17 mouse cellular contexts compared by ENCODE assay signal in the genomic region with DNA sequence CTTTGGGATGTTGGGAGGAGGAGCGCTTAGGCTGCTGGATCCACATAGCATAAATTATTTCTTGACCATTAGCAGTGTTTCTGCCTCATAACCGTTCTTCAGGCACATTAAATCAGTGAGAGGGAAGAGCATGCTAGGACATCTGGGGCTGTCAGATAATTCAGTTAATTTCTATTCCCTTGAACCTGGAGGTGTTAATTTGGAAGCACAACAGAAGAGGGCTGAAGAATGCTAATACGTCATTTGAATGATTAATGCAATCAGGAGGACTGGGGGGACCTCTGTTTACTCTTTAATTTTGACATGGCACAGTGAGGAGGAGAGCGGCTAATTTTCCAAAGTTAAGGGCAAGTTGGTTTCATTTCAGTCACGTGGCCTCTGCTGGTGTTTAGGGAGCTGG.
DNase-seq lines count a peak whose midpoint lies in the region; ATAC-seq lines count a peak whose summit lies in the region.
"Had no signal": no experiment of that assay in that cellular context is flagged by ENCODE, and none has a peak within 500 bp of the region (broad histone marks: within the 10 kb centered on the region; RNA-seq: fewer than 3 reads in every experiment).

No protein-coding gene starts in this region.

- H3K27me3 ChIP-seq in midbrain, embryonic 13.5 days = no peaks in the 10 kb centered on the region
- H3K27me3 ChIP-seq in midbrain, embryonic 10.5 days (ENCODE audit: low read depth, poor library complexity, severe bottlenecking) = peaks cover 41% of the 10 kb centered on the region
- peaks cover 48% of the 10 kb centered on the region for H3K27me3 ChIP-seq in forebrain, embryonic 10.5 days (ENCODE audit: poor library complexity, severe bottlenecking)
- H3K27me3 ChIP-seq in limb, embryonic 10.5 days (ENCODE audit: low read depth, poor library complexity, severe bottlenecking) = no peaks in the 10 kb centered on the region
- H3K27me3 ChIP-seq: heart, embryonic 13.5 days; liver, embryonic 12.5 days; neural tube, embryonic 12.5 days had no signal

- WGBS in midbrain, embryonic 13.5 days = 54% methylated on average over 5 of the region's 5 CpGs
- 58% methylated on average over 5 of the region's 5 CpGs for WGBS in midbrain, embryonic 10.5 days
- 60% methylated on average over 5 of the region's 5 CpGs for WGBS in forebrain, embryonic 10.5 days
- 45% methylated on average over 5 of the region's 5 CpGs for WGBS in limb, embryonic 10.5 days

- no peak for ATAC-seq in midbrain, embryonic 13.5 days
- ATAC-seq: liver, embryonic 12.5 days had no signal

- DNase-seq in midbrain, embryonic 10.5 days (ENCODE audit: low spot score) = no peak
- DNase-seq in Muller cell, postnatal 12 days (ENCODE audit: inconsistent ontology term) = peak; percentile 27
- DNase-seq in forebrain, embryonic 10.5 days (ENCODE audit: extremely low spot score, low spot score) = no peak
- no peak for DNase-seq in limb, embryonic 10.5 days (ENCODE audit: low spot score)
- no peak for DNase-seq in layer of hippocampus, adult 18-20 months (ENCODE audit: low spot score in 2 of 2)
- no peak for DNase-seq in kidney, adult 9 months
- DNase-seq: cerebellum, adult 18-20 months; cerebellum, postnatal 36 days; left cerebral cortex, postnatal 4 days had no signal

- no peak overlapping the region for H3K4me3 ChIP-seq in midbrain, embryonic 13.5 days (replicated peaks)
- no peak overlapping the region for H3K4me3 ChIP-seq in midbrain, embryonic 10.5 days
- H3K4me3 ChIP-seq in forebrain, embryonic 10.5 days = no peak overlapping the region
- H3K4me3 ChIP-seq in limb, embryonic 10.5 days = no peak overlapping the region
- H3K4me3 ChIP-seq: heart, embryonic 13.5 days; layer of hippocampus, adult 2 months; liver, embryonic 12.5 days; neural tube, embryonic 12.5 days had no signal

- no peak overlapping the region for H3K9ac ChIP-seq in midbrain, embryonic 13.5 days (replicated peaks)
- H3K9ac ChIP-seq: heart, embryonic 13.5 days; liver, embryonic 12.5 days; lung, embryonic 14.5 days; neural tube, embryonic 12.5 days had no signal

- H3K9me3 ChIP-seq in midbrain, embryonic 13.5 days = no peaks in the 10 kb centered on the region
- H3K9me3 ChIP-seq in midbrain, embryonic 10.5 days (replicated peaks) = no peaks in the 10 kb centered on the region
- no peaks in the 10 kb centered on the region for H3K9me3 ChIP-seq in forebrain, embryonic 10.5 days
- H3K9me3 ChIP-seq in limb, embryonic 10.5 days (replicated peaks) = no peaks in the 10 kb centered on the region
- H3K9me3 ChIP-seq: G1E; heart, embryonic 13.5 days; liver, embryonic 12.5 days; neural tube, embryonic 12.5 days had no signal

- no peak overlapping the region for H3K4me2 ChIP-seq in midbrain, embryonic 13.5 days (replicated peaks)
- H3K4me2 ChIP-seq: heart, embryonic 13.5 days; liver, embryonic 12.5 days; lung, embryonic 14.5 days; neural tube, embryonic 12.5 days had no signal

- peaks cover 43% of the 10 kb centered on the region for H3K4me1 ChIP-seq in midbrain, embryonic 13.5 days (replicated peaks)
- H3K4me1 ChIP-seq in midbrain, embryonic 10.5 days = peaks cover 34% of the 10 kb centered on the region
- H3K4me1 ChIP-seq in forebrain, embryonic 10.5 days = peaks cover 53% of the 10 kb centered on the region
- H3K4me1 ChIP-seq in limb, embryonic 10.5 days = peaks cover 53% of the 10 kb centered on the region
- H3K4me1 ChIP-seq: liver, embryonic 12.5 days had no signal

- H3K27ac ChIP-seq in midbrain, embryonic 13.5 days = peak overlapping the region; percentile 57
- no peak overlapping the region for H3K27ac ChIP-seq in midbrain, embryonic 10.5 days (replicated peaks)
- peak overlapping the region; percentile 89 for H3K27ac ChIP-seq in forebrain, embryonic 10.5 days
- H3K27ac ChIP-seq in limb, embryonic 10.5 days = peak overlapping the region; percentile 71
- H3K27ac ChIP-seq: heart, embryonic 13.5 days; layer of hippocampus, adult 2 months; liver, embryonic 12.5 days; macrophage; neural tube, embryonic 12.5 days had no signal

- H3K36me3 ChIP-seq in midbrain, embryonic 13.5 days = no peaks in the 10 kb centered on the region
- no peaks in the 10 kb centered on the region for H3K36me3 ChIP-seq in midbrain, embryonic 10.5 days
- H3K36me3 ChIP-seq in forebrain, embryonic 10.5 days (replicated peaks) = no peaks in the 10 kb centered on the region
- no peaks in the 10 kb centered on the region for H3K36me3 ChIP-seq in limb, embryonic 10.5 days
- H3K36me3 ChIP-seq: G1E; heart, embryonic 13.5 days; liver, embryonic 12.5 days; neural tube, embryonic 12.5 days had no signal
